In the genomic region with DNA sequence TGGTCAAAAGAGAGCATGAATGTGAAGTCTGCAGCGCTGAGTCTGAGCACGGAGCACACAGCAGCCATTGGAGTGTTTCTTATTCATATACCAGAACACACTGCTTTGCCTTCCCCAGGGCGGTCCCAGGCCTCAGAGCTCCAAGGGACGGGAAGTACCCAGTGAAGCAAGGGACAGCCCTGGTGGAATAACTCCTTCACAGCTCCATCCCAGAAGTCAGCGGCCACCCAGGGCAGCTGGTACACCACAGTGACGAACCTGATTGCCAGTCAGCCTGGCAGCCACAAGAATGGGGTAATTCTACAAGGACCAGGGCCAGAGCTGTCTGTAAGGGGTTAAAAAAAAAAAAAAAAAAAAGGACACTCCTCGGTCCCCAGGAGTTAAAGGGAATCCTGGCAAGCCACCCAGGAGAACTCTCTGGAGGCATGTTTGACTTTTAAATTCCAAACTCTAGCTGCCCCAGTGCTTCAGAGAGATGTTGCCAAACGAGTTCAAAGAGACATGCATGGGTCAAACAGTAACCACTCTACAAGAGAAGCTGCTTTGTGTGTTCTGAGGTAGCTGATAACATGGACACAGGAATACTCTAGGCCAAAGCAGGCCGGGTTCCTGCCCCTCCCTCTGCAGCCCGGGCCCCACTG, we compare ENCODE assay signal across 8 mouse cellular contexts. TPM values are rescaled to one million over a fixed set of nuclear protein-coding genes. Genes with fewer than 3 reads are reported as not detected.
DNase-seq lines count a peak whose midpoint lies in the region; ATAC-seq lines count a peak whose summit lies in the region.

No protein-coding gene starts in this region.

- WGBS in heart, embryonic 13.5 days, result 50% methylated on average over 10 of the region's 10 CpGs
- 48% methylated on average over 10 of the region's 10 CpGs for WGBS in heart, embryonic 12.5 days
- 47% methylated on average over 10 of the region's 10 CpGs for WGBS in intestine, embryonic 16.5 days
- 46% methylated on average over 10 of the region's 10 CpGs for WGBS in liver, embryonic 13.5 days (ENCODE audit: insufficient replicate concordance)
- 47% methylated on average over 10 of the region's 10 CpGs for WGBS in stomach, embryonic 15.5 days
- 70% methylated on average over 10 of the region's 10 CpGs for WGBS in forebrain, embryonic 14.5 days

- H3K4me1 ChIP-seq in heart, embryonic 13.5 days, result peaks cover 56% of the 10 kb centered on the region
- H3K4me1 ChIP-seq in heart, embryonic 12.5 days (replicated peaks), result peaks cover 43% of the 10 kb centered on the region
- peaks cover 52% of the 10 kb centered on the region for H3K4me1 ChIP-seq in intestine, embryonic 16.5 days (ENCODE audit: control insufficient read depth, insufficient read depth, low read length)
- peaks cover 35% of the 10 kb centered on the region for H3K4me1 ChIP-seq in liver, embryonic 13.5 days (replicated peaks)
- H3K4me1 ChIP-seq in stomach, embryonic 15.5 days, result peaks cover 58% of the 10 kb centered on the region
- H3K4me1 ChIP-seq in forebrain, embryonic 14.5 days (ENCODE audit: control insufficient read depth, insufficient read depth, low read length), result no peaks in the 10 kb centered on the region

- no peaks in the 10 kb centered on the region for H3K9me3 ChIP-seq in heart, embryonic 13.5 days
- H3K9me3 ChIP-seq in heart, embryonic 12.5 days (replicated peaks), result no peaks in the 10 kb centered on the region
- no peaks in the 10 kb centered on the region for H3K9me3 ChIP-seq in intestine, embryonic 16.5 days (ENCODE audit: control insufficient read depth, low read length)
- no peaks in the 10 kb centered on the region for H3K9me3 ChIP-seq in liver, embryonic 13.5 days (replicated peaks)
- H3K9me3 ChIP-seq in stomach, embryonic 15.5 days, result no peaks in the 10 kb centered on the region
- no peaks in the 10 kb centered on the region for H3K9me3 ChIP-seq in forebrain, embryonic 14.5 days (replicated peaks; ENCODE audit: control insufficient read depth, low read length)

- peak overlapping the region; percentile 62 for H3K27ac ChIP-seq in heart, embryonic 13.5 days (replicated peaks)
- H3K27ac ChIP-seq in heart, embryonic 12.5 days (ENCODE audit: poor library complexity, severe bottlenecking), result no peak overlapping the region
- H3K27ac ChIP-seq in intestine, embryonic 16.5 days (ENCODE audit: low read length), result peak overlapping the region; percentile 72
- peak overlapping the region; percentile 73 for H3K27ac ChIP-seq in liver, embryonic 13.5 days
- H3K27ac ChIP-seq in stomach, embryonic 15.5 days, result peak overlapping the region; percentile 84
- no peak overlapping the region for H3K27ac ChIP-seq in forebrain, embryonic 14.5 days (ENCODE audit: low read depth, low read length)

- ATAC-seq in heart, embryonic 13.5 days (ENCODE audit: extremely low read depth, insufficient number of reproducible peaks, low FRiP score, low TSS enrichment), result no peak
- ATAC-seq in heart, embryonic 12.5 days (ENCODE audit: insufficient number of reproducible peaks, low FRiP score), result no peak
- ATAC-seq in intestine, embryonic 16.5 days, result no peak
- ATAC-seq in liver, embryonic 13.5 days (ENCODE audit: low read depth), result peak; percentile 56
- 0 out of 2 replicates have a peak, but pooled peaks have one; percentile 20 for ATAC-seq in stomach, embryonic 15.5 days (ENCODE audit: insufficient read depth, low FRiP score, low read depth)
- ATAC-seq in forebrain, embryonic 14.5 days, result no peak

- no peak for DNase-seq in liver, embryonic 13.5 days
- no peak for DNase-seq in thymus, postnatal 10 days (ENCODE audit: low spot score in 2 of 2)
- DNase-seq in forebrain, embryonic 14.5 days (ENCODE audit: low spot score), result no peak
- DNase-seq in retina, postnatal 1 day, result no peak

- H3K36me3 ChIP-seq in heart, embryonic 13.5 days, result no peaks in the 10 kb centered on the region
- no peaks in the 10 kb centered on the region for H3K36me3 ChIP-seq in heart, embryonic 12.5 days
- no peaks in the 10 kb centered on the region for H3K36me3 ChIP-seq in intestine, embryonic 16.5 days (ENCODE audit: control insufficient read depth, insufficient read depth, low read length)
- H3K36me3 ChIP-seq in liver, embryonic 13.5 days, result no peaks in the 10 kb centered on the region
- no peaks in the 10 kb centered on the region for H3K36me3 ChIP-seq in stomach, embryonic 15.5 days
- no peaks in the 10 kb centered on the region for H3K36me3 ChIP-seq in forebrain, embryonic 14.5 days (ENCODE audit: control insufficient read depth, insufficient read depth, low read length)

- H3K27me3 ChIP-seq in heart, embryonic 13.5 days (replicated peaks), result no peaks in the 10 kb centered on the region; the same call in 1 of the 2 replicates
- no peaks in the 10 kb centered on the region for H3K27me3 ChIP-seq in heart, embryonic 12.5 days (replicated peaks)
- no peaks in the 10 kb centered on the region for H3K27me3 ChIP-seq in intestine, embryonic 16.5 days (replicated peaks; ENCODE audit: control insufficient read depth, insufficient read depth, low read length)
- H3K27me3 ChIP-seq in liver, embryonic 13.5 days, result peaks cover 7% of the 10 kb centered on the region; the same call in 1 of the 2 replicates
- H3K27me3 ChIP-seq in stomach, embryonic 15.5 days (replicated peaks), result no peaks in the 10 kb centered on the region
- H3K27me3 ChIP-seq in forebrain, embryonic 14.5 days (replicated peaks; ENCODE audit: control insufficient read depth, insufficient read depth, low read length), result no peaks in the 10 kb centered on the region

- no peak overlapping the region for H3K4me2 ChIP-seq in heart, embryonic 13.5 days
- H3K4me2 ChIP-seq in heart, embryonic 12.5 days, result no peak overlapping the region
- H3K4me2 ChIP-seq in intestine, embryonic 16.5 days (ENCODE audit: low read depth, low read length), result no peak overlapping the region
- H3K4me2 ChIP-seq in liver, embryonic 13.5 days, result no peak overlapping the region
- no peak overlapping the region for H3K4me2 ChIP-seq in stomach, embryonic 15.5 days
- no peak overlapping the region for H3K4me2 ChIP-seq in forebrain, embryonic 14.5 days (ENCODE audit: low read length)

- H3K4me3 ChIP-seq in heart, embryonic 13.5 days, result no peak overlapping the region
- no peak overlapping the region for H3K4me3 ChIP-seq in heart, embryonic 12.5 days
- no peak overlapping the region for H3K4me3 ChIP-seq in intestine, embryonic 16.5 days (ENCODE audit: low read length)
- no peak overlapping the region for H3K4me3 ChIP-seq in liver, embryonic 13.5 days (replicated peaks)
- H3K4me3 ChIP-seq in stomach, embryonic 15.5 days (replicated peaks), result no peak overlapping the region
- H3K4me3 ChIP-seq in forebrain, embryonic 14.5 days (ENCODE audit: low read depth, low read length), result no peak overlapping the region

- H3K9ac ChIP-seq in heart, embryonic 13.5 days, result no peak overlapping the region
- H3K9ac ChIP-seq in heart, embryonic 12.5 days, result no peak overlapping the region
- peak overlapping the region; percentile 34; the same call in 1 of the 2 replicates for H3K9ac ChIP-seq in intestine, embryonic 16.5 days (ENCODE audit: low read depth, low read length)
- no peak overlapping the region for H3K9ac ChIP-seq in liver, embryonic 13.5 days
- H3K9ac ChIP-seq in stomach, embryonic 15.5 days, result no peak overlapping the region
- H3K9ac ChIP-seq in forebrain, embryonic 14.5 days (ENCODE audit: low read length), result no peak overlapping the region

RNA-seq across cellular contexts. Expression of gene Myof, which starts 15.4 kb away (rescaled TPM):
- 4.8 and 5.7 TPM in 2 replicates for polyA plus RNA-seq in heart, embryonic 13.5 days (2015; fragmentation: Nextera tagmentation; extraction: Ambion mirVana)
- polyA plus RNA-seq in heart, embryonic 12.5 days (2016; fragmentation: Nextera tagmentation; extraction: Ambion mirVana), result 8.9 and 9.4 TPM in 2 replicates
- 6.5 and 9.2 TPM in 2 replicates for polyA plus RNA-seq in intestine, embryonic 16.5 days (2015; fragmentation: Nextera tagmentation; extraction: Ambion mirVana)
- polyA plus RNA-seq in liver, embryonic 13.5 days (2015; fragmentation: Nextera tagmentation; extraction: Ambion mirVana), result 1.0 and 1.2 TPM in 2 replicates
- 14.1 and 15.9 TPM in 2 replicates for polyA plus RNA-seq in stomach, embryonic 15.5 days (2015; fragmentation: Nextera tagmentation; extraction: Ambion mirVana)
- 1.4 and 2.5 TPM in 2 replicates for polyA plus RNA-seq in forebrain, embryonic 14.5 days (2014; fragmentation: Nextera tagmentation; extraction: Ambion mirVana)

RNA-seq across cellular contexts. Expression of gene Cep55, which starts 26.8 kb away (rescaled TPM):
- polyA plus RNA-seq in heart, embryonic 13.5 days (2015; fragmentation: Nextera tagmentation; extraction: Ambion mirVana), result 25.5 and 26.6 TPM in 2 replicates
- polyA plus RNA-seq in heart, embryonic 12.5 days (2016; fragmentation: Nextera tagmentation; extraction: Ambion mirVana), result 34.5 and 35.9 TPM in 2 replicates
- 21.9 and 22.2 TPM in 2 replicates for polyA plus RNA-seq in intestine, embryonic 16.5 days (2015; fragmentation: Nextera tagmentation; extraction: Ambion mirVana)
- polyA plus RNA-seq in liver, embryonic 13.5 days (2015; fragmentation: Nextera tagmentation; extraction: Ambion mirVana), result 6.3 and 7.5 TPM in 2 replicates
- polyA plus RNA-seq in stomach, embryonic 15.5 days (2015; fragmentation: Nextera tagmentation; extraction: Ambion mirVana), result 25.9 and 26.7 TPM in 2 replicates
- polyA plus RNA-seq in forebrain, embryonic 14.5 days (2014; fragmentation: Nextera tagmentation; extraction: Ambion mirVana), result 21.2 and 21.8 TPM in 2 replicates

Comparison
In these comparisons a context has a peak if more than half of its experiments do, and no peak if none do; other contexts are left out.
1. H3K27ac ChIP-seq: peak in heart, embryonic 13.5 days (single experiment), intestine, embryonic 16.5 days (single experiment), liver, embryonic 13.5 days (single experiment) and stomach, embryonic 15.5 days (single experiment); none in heart, embryonic 12.5 days (single experiment) and forebrain, embryonic 14.5 days (single experiment).
2. ATAC-seq: peak in liver, embryonic 13.5 days (single experiment) and stomach, embryonic 15.5 days (single experiment); none in heart, embryonic 13.5 days (single experiment), heart, embryonic 12.5 days (single experiment), intestine, embryonic 16.5 days (single experiment) and forebrain, embryonic 14.5 days (single experiment).